Mouse (Mus musculus) thymus, adult 2 months (tissue): ENCODE measurements around the gene Ints11. TPM values are rescaled to one million over a fixed set of nuclear protein-coding genes. Genes with fewer than 3 reads are reported as not detected.

Experiments
- DNase-seq: peaks from one replicate; pipeline ENCODE4 v3.0.0; 2021
- H3K27ac ChIP-seq: fragments of 200-500 bp; 2 replicates; pipeline ENCODE4 v1.5.1; 2012; ENCODE audit warnings: low read length, control low read depth; ENCODE audit not compliant: control insufficient read depth, insufficient read depth
- H3K27me3 ChIP-seq: fragments of 200-500 bp; 2 replicates; pipeline ENCODE4 v1.6.1; 2012; ENCODE audit warnings: mild to moderate bottlenecking, low read length, moderate library complexity, mixed read lengths; ENCODE audit not compliant: control insufficient read depth, insufficient read depth
- H3K36me3 ChIP-seq: fragments of 200-500 bp; 2 replicates; pipeline ENCODE4 v1.6.1; 2012; ENCODE audit warnings: mild to moderate bottlenecking, low read length, moderate library complexity; ENCODE audit not compliant: control insufficient read depth, insufficient read depth
- H3K4me1 ChIP-seq: fragments of 200-500 bp; replicated peaks from 2 replicates; pipeline ENCODE4 v1.6.1; 2012; ENCODE audit warnings: low read length; ENCODE audit not compliant: control insufficient read depth, insufficient read depth
- H3K4me3 ChIP-seq: fragments of 200-500 bp; 2 replicates; pipeline ENCODE4 v1.5.1; 2012; ENCODE audit warnings: mild to moderate bottlenecking, low read length, control low read depth, moderate library complexity; ENCODE audit not compliant: control insufficient read depth, insufficient read depth
- CTCF ChIP-seq: fragments of 200-500 bp; IDR thresholded peaks from 2 replicates; pipeline ENCODE4 v1.5.1; 2012; ENCODE audit warnings: mild to moderate bottlenecking, control low read depth, low read length, moderate library complexity, borderline replicate concordance; ENCODE audit not compliant: control insufficient read depth, poor library complexity, insufficient read depth; ENCODE audit errors: extremely low read depth
- POLR2A ChIP-seq: fragments of 200-500 bp; IDR thresholded peaks from 2 replicates; pipeline ENCODE4 v1.6.1; 2012; ENCODE audit warnings: mild to moderate bottlenecking, low read length, control low read depth, moderate library complexity; ENCODE audit not compliant: control insufficient read depth, poor library complexity, insufficient read depth; ENCODE audit errors: extremely low read depth
- WGBS: fragments of 180-500 bp; shearing (Covaris S2); methylation state at CpG from one replicate; pipeline ENCODE4 v1.1.7; 2018; 5-methylcytosine and 5-hydroxymethylcytosine counted together
- polyA plus RNA-seq: library from polyadenylated mRNA; depleted of rRNA; stranded (reverse); fragments of >200 nt; gene quantifications from 2 replicates; pipeline ENCODE4 v1.2.3, GENCODE M21; 2012; rRNA removed

The Ints11 gene
- 107 and 108 TPM in 2 replicates for polyA plus RNA-seq

- TF ChIP-seq CTCF, result no peak; the same call in 1 of the 2 replicates
- TF ChIP-seq POLR2A, result peak; percentile 81
- Histone ChIP-seq H3K4me3 (peak within 1 kb of the TSS; percentile 91), H3K27me3 (no peaks in the 10 kb centered on the region), H3K4me1 (peaks cover 13% of the 10 kb centered on the region), H3K36me3 (peaks cover 21% of the 10 kb centered on the region), H3K27ac (peak within 1 kb of the TSS; percentile 10; the same call in 1 of the 2 replicates)
- DNase-seq, result peak; percentile 97
- WGBS, result under 1% methylated on average over 63 of the region's 63 CpGs
Observed at GRCm38 (mm10) chr4:155869317-155870033, at the start of gene Ints11, which contains the start of gene Cptp. Ints11 (plus strand) TSS chr4:155869546. Cptp (minus strand) TSS chr4:155869440.

DNA sequence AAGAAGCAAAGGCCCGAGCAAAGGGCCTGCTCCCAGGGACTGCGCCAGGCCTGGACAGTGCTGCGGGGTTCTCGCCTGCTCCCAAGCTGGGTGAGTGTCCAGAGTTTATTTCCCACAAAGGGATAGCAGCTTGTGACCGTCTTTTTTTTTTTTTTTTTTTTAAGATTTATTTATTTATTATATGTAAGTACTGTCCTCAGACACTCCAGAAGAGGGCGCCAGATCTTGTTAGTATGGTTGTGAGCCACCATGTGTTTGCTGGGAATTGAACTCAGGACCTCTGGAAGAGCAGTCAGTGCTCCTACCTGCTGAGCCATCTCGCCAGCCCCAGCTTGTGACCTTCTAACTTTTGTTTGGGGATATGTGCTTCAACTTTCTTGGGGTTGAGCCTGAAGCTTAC, 48.3 kb upstream of the Ints11 start:
- no peak for TF ChIP-seq POLR2A
- no peak for TF ChIP-seq CTCF
- 89% methylated on average over 7 of the region's 7 CpGs for WGBS
- H3K36me3 ChIP-seq, result peaks cover 93% of the 10 kb centered on the region
- DNase-seq, result no peak
- no peaks in the 10 kb centered on the region for H3K4me1 ChIP-seq
- no peaks in the 10 kb centered on the region for H3K27me3 ChIP-seq
- H3K27ac ChIP-seq, result no peak overlapping the region
- no peak overlapping the region for H3K4me3 ChIP-seq

DNA sequence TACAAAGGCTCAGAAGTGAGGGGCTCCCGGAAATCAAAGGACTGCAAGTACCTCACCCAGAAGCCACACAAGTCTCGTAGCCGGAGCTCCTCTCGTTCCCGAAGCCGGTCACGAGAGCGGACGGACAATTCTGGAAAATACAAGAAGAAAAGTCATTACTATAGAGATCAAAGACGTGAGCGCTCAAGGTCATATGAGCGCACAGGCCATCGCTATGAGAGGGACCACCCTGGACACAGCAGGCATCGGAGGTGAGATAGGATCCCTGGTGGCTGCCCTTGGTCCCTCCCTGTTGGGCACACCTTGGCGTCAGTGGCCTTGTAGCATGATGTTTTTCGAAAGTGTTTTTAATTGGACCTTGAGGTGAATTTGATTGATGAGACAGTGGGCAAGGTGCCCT, 45.9 kb upstream of the Ints11 start:
- Histone ChIP-seq H3K27ac (no peak overlapping the region), H3K27me3 (no peaks in the 10 kb centered on the region), H3K4me3 (no peak overlapping the region), H3K4me1 (no peaks in the 10 kb centered on the region), H3K36me3 (peaks cover 74% of the 10 kb centered on the region)
- TF ChIP-seq CTCF (no peak), POLR2A (no peak)
- no peak for DNase-seq
- WGBS, result 98% methylated on average over 16 of the region's 16 CpGs

GRCm38 (mm10) chr4:155829866-155830265, 39.5 kb upstream of the Ints11 start:
- peaks cover 17% of the 10 kb centered on the region for H3K4me1 ChIP-seq
- H3K4me3 ChIP-seq, result no peak overlapping the region
- TF ChIP-seq CTCF (no peak), POLR2A (no peak)
- no peaks in the 10 kb centered on the region for H3K27me3 ChIP-seq
- no peak overlapping the region for H3K27ac ChIP-seq
- 94% methylated on average over 4 of the region's 4 CpGs for WGBS
- H3K36me3 ChIP-seq, result peaks cover 15% of the 10 kb centered on the region
- DNase-seq, result no peak

GRCm38 (mm10) chr4:155830596-155830995, 38.8 kb upstream of the Ints11 start:
- Histone ChIP-seq H3K4me3 (no peak overlapping the region), H3K36me3 (peaks cover 8% of the 10 kb centered on the region; the same call in 1 of the 2 replicates), H3K4me1 (peaks cover 17% of the 10 kb centered on the region), H3K27ac (no peak overlapping the region), H3K27me3 (no peaks in the 10 kb centered on the region)
- no peak for TF ChIP-seq POLR2A
- TF ChIP-seq CTCF, result no peak
- no peak for DNase-seq
- 50% methylated on average over 8 of the region's 8 CpGs for WGBS

DNA sequence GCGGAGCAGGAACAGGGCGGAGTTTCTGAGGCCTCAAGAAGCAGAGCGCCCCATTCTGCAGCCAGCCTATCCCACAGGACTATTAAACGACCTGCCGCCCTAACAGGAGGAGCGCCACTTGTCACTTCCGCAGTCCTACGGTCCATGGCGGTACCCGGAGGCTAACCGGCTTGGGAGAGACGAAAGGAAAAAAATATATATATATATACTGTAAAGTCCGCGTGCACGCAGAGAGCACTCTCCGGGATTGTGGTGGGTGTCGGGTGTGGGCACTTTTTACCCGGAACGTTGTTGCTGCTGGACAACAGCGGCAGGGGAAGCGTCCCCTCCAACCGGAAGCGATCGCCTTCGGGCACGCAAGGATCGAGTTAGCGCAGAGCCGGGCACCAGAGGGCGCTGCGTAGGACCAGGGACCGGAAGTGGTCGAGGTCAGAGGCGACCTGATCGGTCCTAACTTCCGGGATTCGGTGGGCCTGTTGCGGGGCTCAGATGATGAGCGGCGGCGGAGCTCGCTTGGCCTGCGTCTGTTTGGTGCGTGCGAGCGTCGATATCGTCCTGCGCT, 38.1 kb upstream of the Ints11 start, which contains the start of gene Aurkaip1:
Aurkaip1 (plus strand) TSS at position 68 of the 562 bp plus-strand sequence.
- H3K4me1 ChIP-seq, result peaks cover 17% of the 10 kb centered on the region
- DNase-seq, result peak; percentile 95
- WGBS, result under 1% methylated on average over 49 of the region's 49 CpGs
- H3K36me3 ChIP-seq, result 0 out of 2 replicates have a peak, but pooled peaks cover 7% of the 10 kb centered on the region
- H3K27ac ChIP-seq, result peak within 1 kb of the TSS; percentile 75
- H3K4me3 ChIP-seq, result peak within 1 kb of the TSS; percentile 71
- TF ChIP-seq POLR2A (peak; percentile 71; the same call in 1 of the 2 replicates), CTCF (peak; percentile 92)
- H3K27me3 ChIP-seq, result no peaks in the 10 kb centered on the region
